14 mouse cellular contexts compared by ENCODE assay signal in genomic region chr1:118660880-118661465, GRCm38 (mm10). TPM values are rescaled to one million over a fixed set of nuclear protein-coding genes. Genes with fewer than 3 reads are reported as not detected.
A peak's percentile ranks its signal among the peaks of the same experiment; 100 is the strongest.
DNase-seq lines count a peak whose midpoint lies in the region; ATAC-seq and TF ChIP-seq lines count a peak whose summit lies in the region.
"Had no signal": no experiment of that assay in that cellular context is flagged by ENCODE, and none has a peak within 500 bp of the region (broad histone marks: within the 10 kb centered on the region; RNA-seq: fewer than 3 reads in every experiment).

No protein-coding gene starts in this region.

- TF ChIP-seq POLR2A in lung, adult 2 months (IDR thresholded peaks at IDR 0.05; ENCODE audit: borderline replicate concordance, extremely low read depth, low read depth, low read length) = no peak

- ATAC-seq in lung, embryonic 14.5 days (ENCODE audit: insufficient read depth) = peak; percentile 62; the same call in 1 of the 2 replicates
- 0 out of 2 replicates have a peak, but pooled peaks have one; percentile 13 for ATAC-seq in embryonic facial prominence, embryonic 15.5 days (ENCODE audit: insufficient number of reproducible peaks, low FRiP score, low TSS enrichment, low read depth)
- no peak for ATAC-seq in forebrain, embryonic 11.5 days (replicated peaks; ENCODE audit: low FRiP score)
- ATAC-seq: forebrain, embryonic 16.5 days; hindbrain, embryonic 16.5 days had no signal

- no peak overlapping the region for H3K9ac ChIP-seq in lung, embryonic 14.5 days
- H3K9ac ChIP-seq in embryonic facial prominence, embryonic 15.5 days = no peak overlapping the region
- no peak overlapping the region for H3K9ac ChIP-seq in forebrain, embryonic 11.5 days (ENCODE audit: low read length)
- H3K9ac ChIP-seq: neural tube, embryonic 13.5 days had no signal

- no peak overlapping the region for H3K4me3 ChIP-seq in lung, embryonic 14.5 days (ENCODE audit: low read depth, low read length)
- no peak overlapping the region for H3K4me3 ChIP-seq in lung, adult 2 months (replicated peaks; ENCODE audit: extremely low read depth, low read depth, low read length)
- no peak overlapping the region for H3K4me3 ChIP-seq in embryonic facial prominence, embryonic 15.5 days (replicated peaks)
- H3K4me3 ChIP-seq in forebrain, embryonic 11.5 days (ENCODE audit: low read depth, low read length) = no peak overlapping the region
- H3K4me3 ChIP-seq: neural tube, embryonic 13.5 days had no signal

- no peak for TF ChIP-seq CTCF in lung, embryonic 14.5 days (IDR thresholded peaks at IDR 0.05; ENCODE audit: low read depth)
- TF ChIP-seq CTCF in lung, adult 2 months (IDR thresholded peaks at IDR 0.05; ENCODE audit: insufficient read depth, low read length) = no peak

- WGBS in lung, embryonic 14.5 days = 22% methylated on average over 3 of the region's 3 CpGs
- WGBS in lung, adult 2 months = 54% methylated on average over 3 of the region's 3 CpGs
- 53% methylated on average over 3 of the region's 3 CpGs for WGBS in embryonic facial prominence, embryonic 15.5 days
- 82% methylated on average over 3 of the region's 3 CpGs for WGBS in forebrain, embryonic 11.5 days

- no peaks in the 10 kb centered on the region for H3K9me3 ChIP-seq in lung, embryonic 14.5 days (ENCODE audit: low read depth, low read length)
- no peaks in the 10 kb centered on the region for H3K9me3 ChIP-seq in embryonic facial prominence, embryonic 15.5 days (replicated peaks)
- no peaks in the 10 kb centered on the region for H3K9me3 ChIP-seq in forebrain, embryonic 11.5 days (ENCODE audit: control insufficient read depth, low read length)
- H3K9me3 ChIP-seq: neural tube, embryonic 13.5 days had no signal

- no peaks in the 10 kb centered on the region for H3K27me3 ChIP-seq in lung, embryonic 14.5 days (ENCODE audit: insufficient read depth, low read length)
- H3K27me3 ChIP-seq in embryonic facial prominence, embryonic 15.5 days = no peaks in the 10 kb centered on the region
- H3K27me3 ChIP-seq in forebrain, embryonic 11.5 days (ENCODE audit: control insufficient read depth, insufficient read depth, low read length) = no peaks in the 10 kb centered on the region
- H3K27me3 ChIP-seq: neural tube, embryonic 13.5 days had no signal

- no peak overlapping the region for H3K4me2 ChIP-seq in lung, embryonic 14.5 days
- no peak overlapping the region for H3K4me2 ChIP-seq in embryonic facial prominence, embryonic 15.5 days (replicated peaks)
- H3K4me2 ChIP-seq in forebrain, embryonic 11.5 days (ENCODE audit: low read depth, low read length, severe bottlenecking) = no peak overlapping the region
- H3K4me2 ChIP-seq: liver, embryonic 11.5 days; neural tube, embryonic 13.5 days had no signal

- peaks cover 8% of the 10 kb centered on the region; the same call in 1 of the 2 replicates for H3K4me1 ChIP-seq in lung, embryonic 14.5 days (ENCODE audit: insufficient read depth)
- no peaks in the 10 kb centered on the region for H3K4me1 ChIP-seq in lung, adult 2 months (ENCODE audit: control insufficient read depth, insufficient read depth, low read length)
- H3K4me1 ChIP-seq in embryonic facial prominence, embryonic 15.5 days = no peaks in the 10 kb centered on the region
- H3K4me1 ChIP-seq in forebrain, embryonic 11.5 days (replicated peaks; ENCODE audit: control insufficient read depth, insufficient read depth, low read length) = no peaks in the 10 kb centered on the region
- H3K4me1 ChIP-seq: neural tube, embryonic 13.5 days had no signal

- peak; percentile 43 for DNase-seq in lung, embryonic 14.5 days
- no peak for DNase-seq in lung, adult 2 months
- peak; percentile 71 to 82 for DNase-seq in kidney, adult 8-10 months
- DNase-seq in kidney, postnatal 4 days = peak; percentile 35 to 63
- DNase-seq in forebrain, embryonic 11.5 days (ENCODE audit: low spot score) = no peak
- no peak for DNase-seq in T-cell, adult 2 months (ENCODE audit: low spot score)
- DNase-seq: cerebellum, adult 11-12 months; gastrocnemius, postnatal 14 days; heart, postnatal 10 days had no signal

- H3K27ac ChIP-seq in lung, embryonic 14.5 days (ENCODE audit: low read depth) = peak overlapping the region; percentile 42; the same call in 1 of the 2 replicates
- no peak overlapping the region for H3K27ac ChIP-seq in embryonic facial prominence, embryonic 15.5 days (replicated peaks)
- H3K27ac ChIP-seq in forebrain, embryonic 11.5 days (ENCODE audit: low read depth, low read length) = no peak overlapping the region
- H3K27ac ChIP-seq: neural tube, embryonic 13.5 days had no signal

- H3K36me3 ChIP-seq in lung, embryonic 14.5 days (ENCODE audit: insufficient read depth) = no peaks in the 10 kb centered on the region
- H3K36me3 ChIP-seq in embryonic facial prominence, embryonic 15.5 days = no peaks in the 10 kb centered on the region
- H3K36me3 ChIP-seq in forebrain, embryonic 11.5 days (ENCODE audit: control insufficient read depth, insufficient read depth, low read length) = no peaks in the 10 kb centered on the region
- H3K36me3 ChIP-seq: neural tube, embryonic 13.5 days had no signal

RNA-seq across cellular contexts. Expression of gene Tfcp2l1, which starts 33.2 kb away (rescaled TPM):
- 0.74 and 1.4 TPM in 2 replicates for polyA plus RNA-seq in lung, embryonic 14.5 days (2014; fragmentation: Nextera tagmentation; extraction: Ambion mirVana)
- polyA plus RNA-seq in lung, adult 2 months (2012; rRNA removed) = 18.5 and 29.1 TPM in 2 replicates
- polyA plus RNA-seq in embryonic facial prominence, embryonic 15.5 days (2015; fragmentation: Nextera tagmentation; extraction: Ambion mirVana) = 1.0 and 1.4 TPM in 2 replicates
- 0.17 and 0.24 TPM in 2 replicates for polyA plus RNA-seq in forebrain, embryonic 11.5 days (2014; fragmentation: Nextera tagmentation; extraction: Ambion mirVana)

Comparison
In these comparisons a context has a peak if more than half of its experiments do, and no peak if none do; other contexts are left out.
1. DNase-seq: peak in lung, embryonic 14.5 days (single experiment), kidney, adult 8-10 months (2 of 2) and kidney, postnatal 4 days (2 of 2); none in lung, adult 2 months (single experiment), forebrain, embryonic 11.5 days (single experiment) and T-cell, adult 2 months (single experiment).